Mouse (Mus musculus) B cell, adult 2 months (primary cell): ENCODE data around the gene Wfdc3.

Experiments used
- DNase-seq, 2 experiments: peaks; one replicate each; pipeline ENCODE4 v3.0.0; 2022

The Wfdc3 gene

DNA sequence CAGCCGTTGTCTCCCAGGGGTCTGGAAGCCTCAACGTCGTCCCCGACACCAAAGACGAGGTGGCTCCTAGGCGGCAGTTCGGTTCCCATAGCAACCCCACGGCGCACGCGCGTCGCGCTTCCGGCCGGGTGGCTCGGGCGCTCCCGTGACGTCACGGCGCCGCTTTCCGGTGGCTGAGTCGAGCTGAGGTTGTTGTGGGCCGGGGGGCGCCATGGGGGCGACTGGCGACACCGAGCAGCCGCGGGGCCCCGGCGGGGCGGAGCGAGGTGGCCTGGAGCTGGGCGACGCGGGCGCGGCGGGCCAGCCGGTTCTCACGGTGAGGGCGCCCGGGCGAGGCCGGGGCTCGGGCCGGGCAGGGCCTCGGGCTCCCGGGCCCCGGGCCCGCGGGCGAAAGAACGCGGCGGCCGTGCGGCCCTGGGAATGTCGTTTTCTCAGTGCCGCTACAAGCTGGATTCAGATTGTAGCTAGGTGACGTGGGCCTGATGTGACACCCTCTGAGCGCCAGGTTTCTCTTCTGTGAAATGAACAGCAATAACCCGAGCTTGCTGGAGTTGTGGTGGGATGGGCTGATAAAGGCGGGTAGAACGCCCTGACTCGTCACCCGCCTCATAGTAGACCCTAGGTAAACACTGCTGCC is at the start of gene Wfdc3, which contains the start of gene Dnttip1:
Gene Wfdc3 (minus strand): TSS at position 89 of the 637 bp plus-strand sequence.
Gene Dnttip1 (plus strand): TSS at position 141 of the 637 bp plus-strand sequence.
- DNase-seq, result peak; percentile 96 to 97

DNA sequence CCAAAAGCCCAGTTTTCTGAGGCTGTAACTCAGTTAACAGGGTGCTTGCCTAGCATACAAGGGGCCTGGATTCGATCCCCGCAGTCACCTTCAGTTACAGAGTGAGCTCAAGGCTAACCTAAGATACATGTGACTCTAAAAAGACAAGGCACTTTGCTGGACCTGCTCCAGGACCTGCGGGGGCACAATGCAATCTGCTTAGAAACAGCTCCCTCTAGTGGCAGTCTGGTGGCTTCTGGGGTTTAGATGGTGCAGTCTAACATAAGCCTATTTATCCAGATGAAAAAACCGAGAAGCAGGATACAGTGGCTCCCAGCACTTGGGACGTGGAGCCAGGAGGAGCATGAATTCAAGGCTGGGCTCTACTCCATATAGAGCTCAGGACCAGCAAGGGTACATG is 48.6 kb upstream of the Wfdc3 start:
- peak; percentile 79 to 82 for DNase-seq

DNA sequence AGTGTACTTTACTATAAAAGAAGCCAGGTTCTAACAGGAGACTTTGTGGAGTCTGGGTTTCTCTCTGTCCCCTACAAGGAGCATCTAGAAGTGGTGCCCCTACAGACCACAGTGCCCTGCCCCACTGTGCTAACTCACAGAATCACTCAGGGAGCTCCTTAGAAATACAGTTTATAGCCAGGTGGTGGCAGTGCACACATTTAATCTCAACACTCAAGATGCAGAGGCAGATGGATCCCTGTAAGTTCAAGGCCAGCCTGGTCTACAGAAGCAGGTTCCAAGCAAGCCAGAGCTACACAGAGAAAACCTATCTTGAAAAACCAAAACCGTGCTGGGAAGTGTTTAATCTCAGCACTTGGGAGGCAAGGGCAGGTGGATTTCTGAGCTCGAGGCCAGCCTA is 48.0 kb upstream of the Wfdc3 start:
- DNase-seq, result peak in 1 of 2 experiments; percentile 33

DNA sequence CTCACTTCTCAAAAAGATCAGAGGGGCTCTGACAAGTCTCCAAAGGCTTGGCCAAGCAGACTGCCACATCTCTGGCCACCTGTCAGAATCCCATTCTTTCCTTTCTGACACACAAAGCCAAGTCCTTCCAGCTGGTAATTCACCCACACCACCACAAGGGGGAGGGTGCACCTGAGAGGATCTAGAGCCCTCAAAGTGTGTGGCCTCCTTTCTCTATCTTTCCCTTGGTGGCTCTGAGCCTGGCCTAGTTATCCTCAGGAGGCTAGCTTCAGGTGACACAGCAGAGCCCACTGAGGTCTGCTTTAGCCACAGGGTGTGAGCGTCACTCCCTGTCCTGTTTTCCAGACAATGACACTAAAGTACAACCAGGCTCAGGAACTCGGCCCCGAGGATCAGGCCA is 47.5 kb upstream of the Wfdc3 start:
- peak; percentile 78 to 80 for DNase-seq

DNA sequence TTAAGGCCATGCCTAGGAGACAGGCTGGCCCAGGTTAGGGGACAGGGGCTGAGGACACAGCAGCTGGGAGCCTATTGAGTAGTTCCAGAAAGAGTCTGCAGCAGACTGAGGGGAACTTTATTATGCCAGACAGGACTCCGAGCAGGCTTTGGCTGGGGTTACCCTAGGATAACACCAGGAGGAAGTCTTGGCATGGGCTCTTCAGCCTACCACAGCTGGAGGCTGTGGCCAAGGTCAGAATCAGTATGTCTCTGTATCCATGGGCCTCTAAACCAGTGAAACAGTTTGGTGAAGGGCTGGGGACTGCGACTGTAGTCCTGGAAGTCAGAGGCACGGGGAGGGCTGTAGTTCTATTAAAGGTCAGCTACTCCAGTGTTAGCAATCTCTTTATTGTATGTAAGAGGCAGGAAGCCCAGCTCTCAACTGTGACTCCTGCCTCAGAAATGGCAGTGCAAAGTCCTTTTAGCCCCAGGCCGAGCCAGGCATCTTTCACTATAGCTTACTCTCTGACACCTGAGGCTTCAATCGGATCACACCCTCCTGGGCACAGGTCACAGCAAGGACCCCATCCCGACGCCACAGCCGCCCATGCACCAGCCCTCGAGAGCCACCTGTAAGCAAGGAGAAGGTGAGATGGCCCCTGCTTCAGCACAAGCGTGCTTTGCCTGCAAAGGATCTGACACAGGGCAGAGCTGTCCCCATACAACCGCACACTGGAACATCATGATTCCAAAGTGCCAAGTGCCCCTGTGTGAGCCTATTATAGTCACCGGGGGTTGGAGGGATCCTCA is 46.9 kb upstream of the Wfdc3 start:
- DNase-seq, result no peak

DNA sequence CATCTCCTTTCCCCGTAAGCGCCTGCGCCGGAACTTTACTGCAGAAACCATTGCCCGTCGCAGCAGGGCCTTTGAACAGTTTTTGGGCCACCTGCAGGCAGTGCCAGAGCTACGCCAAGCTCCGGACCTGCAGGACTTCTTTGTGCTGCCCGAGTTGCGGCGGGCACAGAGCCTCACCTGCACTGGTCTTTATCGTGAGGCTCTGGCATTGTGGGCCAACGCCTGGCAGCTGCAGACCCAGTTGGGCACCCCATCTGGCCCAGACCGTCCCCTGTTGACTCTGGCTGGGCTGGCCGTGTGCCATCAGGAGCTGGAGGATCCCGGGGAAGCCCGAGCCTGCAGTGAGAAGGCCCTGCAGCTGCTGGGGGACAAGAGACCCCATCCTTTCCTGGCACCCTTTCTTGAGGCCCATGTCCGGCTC is 46.1 kb upstream of the Wfdc3 start:
- DNase-seq, result no peak

DNA sequence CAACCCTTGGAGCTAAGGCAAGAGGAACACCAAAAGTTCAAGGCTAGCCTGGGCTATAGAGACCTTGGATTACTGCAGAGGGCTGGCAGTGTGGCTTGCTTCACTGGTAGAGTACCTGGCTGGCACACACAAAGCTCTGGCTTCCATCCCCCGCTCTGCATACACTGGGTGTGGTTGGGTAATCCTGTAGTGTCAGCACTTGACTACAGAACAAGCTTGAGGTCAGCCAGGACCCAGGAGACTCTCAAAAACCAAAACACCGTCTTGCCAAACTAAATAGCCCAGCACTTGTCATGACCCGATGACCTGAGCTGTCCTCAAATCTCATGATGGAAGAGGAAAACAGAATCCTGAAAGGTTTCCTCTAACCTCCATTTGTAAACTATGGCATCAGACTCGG is 44.7 kb upstream of the Wfdc3 start:
- no peak for DNase-seq

DNA sequence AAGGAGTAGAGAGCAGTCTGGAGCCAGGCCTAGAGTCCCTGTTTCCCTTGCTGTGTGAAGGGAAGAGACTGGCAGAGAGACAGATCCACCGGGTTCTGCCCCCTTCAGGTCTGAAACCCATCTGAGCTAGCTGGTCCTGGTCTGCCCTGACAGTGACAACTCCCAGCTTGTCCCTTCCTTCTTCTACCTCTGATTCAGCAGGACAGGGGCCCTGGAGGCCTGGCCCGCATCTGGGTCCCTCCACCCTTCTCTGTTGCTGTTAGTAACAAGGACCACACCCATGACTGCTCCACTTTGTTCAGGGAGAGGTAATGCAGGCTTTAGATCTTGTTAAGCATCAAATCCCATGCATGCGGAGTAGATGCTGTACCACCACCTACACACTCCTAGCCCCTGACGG is 42.7 kb upstream of the Wfdc3 start:
- DNase-seq, result no peak

DNA sequence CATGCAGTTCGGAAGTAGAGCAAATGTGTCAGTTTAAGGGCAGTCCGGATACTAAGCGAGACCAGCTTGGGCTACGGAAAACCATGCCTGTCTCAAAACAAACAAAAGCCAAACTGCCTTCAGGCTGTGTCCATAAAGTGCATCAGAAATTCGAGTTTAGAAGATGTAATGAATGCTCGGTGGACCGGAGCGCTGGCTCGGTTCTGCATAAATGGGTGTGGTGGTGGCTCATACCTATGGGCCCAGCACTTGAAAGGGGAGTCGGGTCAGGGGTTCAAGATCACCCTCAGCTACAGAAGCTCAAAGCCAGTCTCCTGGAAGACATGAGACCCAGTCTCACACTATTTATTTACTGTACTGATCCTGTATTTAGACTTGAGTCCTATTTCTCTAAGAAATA is 42.0 kb upstream of the Wfdc3 start:
- DNase-seq, result no peak

DNA sequence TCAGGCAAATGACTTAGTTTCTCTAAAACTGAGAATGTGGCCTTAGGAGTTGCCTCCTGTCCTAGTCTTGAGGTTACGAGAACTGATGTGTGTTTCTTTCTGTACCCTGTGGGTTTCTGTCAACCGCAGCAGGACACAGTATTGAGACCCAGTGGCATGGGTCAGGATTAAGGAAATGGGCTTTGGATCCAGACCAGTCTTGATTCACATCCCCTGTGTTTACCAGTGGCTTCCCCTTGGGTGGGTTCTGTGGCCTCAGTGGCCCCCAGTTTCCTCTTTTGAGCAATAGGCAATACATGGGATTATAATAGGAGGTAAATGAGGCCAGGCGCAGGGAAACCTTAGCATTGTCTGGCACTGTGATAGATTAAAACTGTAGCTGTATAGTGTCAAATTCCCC is 41.3 kb upstream of the Wfdc3 start:
- DNase-seq, result no peak

DNA sequence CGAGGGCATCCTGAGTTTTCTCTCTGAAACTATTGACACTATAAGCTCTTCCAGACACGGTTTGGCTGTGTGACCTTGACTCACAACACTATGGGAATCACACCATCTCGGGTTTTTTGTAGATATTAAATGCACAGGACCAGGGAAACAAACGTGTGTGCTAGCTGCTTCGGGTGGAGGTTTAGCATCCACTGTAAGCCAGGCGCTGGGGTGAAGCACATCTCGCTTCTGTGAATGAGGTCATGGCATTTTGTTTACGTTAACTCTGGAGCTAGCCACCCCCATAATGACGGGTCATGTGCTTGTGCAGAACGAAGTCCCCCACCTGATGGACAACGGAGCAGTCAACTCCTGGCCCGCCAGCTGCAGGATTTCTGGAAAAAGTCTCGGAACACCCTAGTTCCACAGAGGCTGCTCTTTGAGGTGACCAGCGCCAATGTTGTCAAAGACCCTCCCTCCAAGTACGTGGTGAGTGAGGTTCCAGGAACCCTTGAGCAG is 40.7 kb upstream of the Wfdc3 start:
- peak in 1 of 2 experiments; percentile 19 for DNase-seq

DNA sequence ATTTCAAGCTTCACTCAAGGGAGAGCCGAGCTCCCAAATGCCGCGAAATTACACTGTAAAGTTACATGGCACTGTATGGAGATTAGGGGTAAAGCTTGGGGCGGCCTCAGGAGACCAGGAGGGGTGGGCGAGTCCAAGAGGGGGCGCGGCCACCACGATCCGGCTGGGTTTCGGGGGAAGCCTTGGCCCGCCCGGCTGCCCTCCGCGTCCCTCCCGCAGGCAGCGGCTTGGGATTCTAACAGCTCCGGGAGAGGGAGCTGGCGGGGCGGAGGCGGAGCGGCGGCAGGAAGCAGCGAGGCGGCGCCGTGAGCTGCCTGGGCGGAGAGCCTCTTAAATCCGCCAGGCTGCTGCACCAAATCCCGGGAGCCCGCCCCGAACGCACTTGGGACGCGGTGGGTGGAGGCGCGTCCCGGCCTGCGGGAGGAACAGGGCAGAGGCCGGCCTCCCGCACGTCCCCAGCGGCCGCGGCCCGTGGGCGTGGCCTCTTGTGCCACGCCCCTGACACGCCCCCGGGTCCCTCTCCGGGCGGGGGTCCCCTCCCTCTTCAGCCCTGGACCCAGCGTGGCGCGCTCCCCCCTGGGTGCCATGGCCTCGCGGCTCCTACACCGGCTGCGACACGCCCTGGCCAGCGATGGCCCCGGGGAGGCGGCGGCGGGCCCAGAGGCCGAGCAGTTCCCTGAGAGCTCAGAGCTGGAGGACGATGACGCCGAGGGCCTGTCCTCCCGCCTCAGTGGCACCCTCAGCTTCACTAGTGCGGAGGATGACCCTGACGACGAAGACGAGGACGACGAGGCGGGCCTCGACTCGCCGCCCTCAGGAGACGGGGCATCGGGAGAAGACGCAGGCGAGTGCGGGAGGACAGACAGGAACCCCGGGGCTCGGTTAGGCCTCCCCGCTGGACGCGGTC is 40.0 kb upstream of the Wfdc3 start, which contains the start of gene Snx21:
Gene Snx21 (plus strand): TSS at position 343 of the 907 bp plus-strand sequence.
- DNase-seq, result peak; percentile 64 to 73

DNA sequence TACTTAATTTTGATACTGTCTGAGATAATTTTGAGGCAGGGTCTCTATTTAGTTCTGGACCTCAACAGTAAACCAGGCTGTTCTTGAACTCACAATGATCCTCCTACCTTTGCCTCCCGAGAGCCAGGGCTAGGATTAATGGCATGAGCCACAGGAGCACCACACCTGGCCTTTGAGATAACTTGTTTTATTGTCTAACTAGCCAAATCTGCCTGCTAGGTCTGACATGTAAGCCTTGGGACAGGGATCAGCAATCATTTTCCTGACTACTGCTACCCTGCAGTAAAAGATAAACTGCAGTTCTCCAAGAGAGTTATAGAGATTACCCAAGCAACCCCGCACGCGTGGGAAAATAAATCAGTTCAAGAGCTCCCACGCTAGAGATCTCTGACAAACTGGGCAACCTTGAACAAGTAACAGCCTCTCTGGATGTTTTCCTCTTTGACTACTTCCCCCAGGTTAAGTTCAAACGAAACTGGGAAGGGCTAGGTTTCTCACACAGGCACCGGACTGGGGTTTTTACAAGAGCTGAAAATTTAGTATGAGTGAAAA is 39.2 kb upstream of the Wfdc3 start:
- no peak for DNase-seq

DNA sequence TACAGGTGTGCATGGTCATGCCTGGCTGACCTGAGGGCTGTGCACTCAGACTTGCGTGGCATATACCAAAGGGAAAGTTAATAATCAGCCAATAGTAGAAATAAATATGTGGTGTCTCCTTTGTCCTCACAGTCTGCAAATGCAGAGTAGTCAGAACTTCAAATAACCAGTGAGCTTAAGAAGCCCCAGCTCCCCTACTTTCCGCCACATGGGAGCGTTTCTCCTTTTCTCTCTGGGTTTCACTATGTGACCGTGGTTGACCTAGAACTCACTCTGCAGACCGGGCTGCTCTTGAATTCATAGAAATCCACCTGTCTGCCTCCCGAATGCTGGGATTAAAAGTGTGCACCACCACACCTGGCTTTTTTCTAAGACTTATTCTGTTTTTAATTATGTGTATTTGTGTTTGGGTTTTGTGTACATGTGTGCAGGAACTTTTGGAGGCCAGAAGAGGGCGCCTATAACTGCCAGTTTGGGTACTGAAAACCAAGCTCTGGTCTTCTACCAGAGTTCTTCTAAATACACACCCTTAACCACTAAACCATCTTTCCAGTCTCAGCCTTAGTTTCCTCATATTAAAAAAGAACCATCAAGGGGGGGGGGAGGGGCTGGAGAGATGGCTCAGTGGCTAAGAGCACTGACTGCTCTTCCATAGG is 38.3 kb upstream of the Wfdc3 start:
- DNase-seq, result peak in 1 of 2 experiments; percentile 31

DNA sequence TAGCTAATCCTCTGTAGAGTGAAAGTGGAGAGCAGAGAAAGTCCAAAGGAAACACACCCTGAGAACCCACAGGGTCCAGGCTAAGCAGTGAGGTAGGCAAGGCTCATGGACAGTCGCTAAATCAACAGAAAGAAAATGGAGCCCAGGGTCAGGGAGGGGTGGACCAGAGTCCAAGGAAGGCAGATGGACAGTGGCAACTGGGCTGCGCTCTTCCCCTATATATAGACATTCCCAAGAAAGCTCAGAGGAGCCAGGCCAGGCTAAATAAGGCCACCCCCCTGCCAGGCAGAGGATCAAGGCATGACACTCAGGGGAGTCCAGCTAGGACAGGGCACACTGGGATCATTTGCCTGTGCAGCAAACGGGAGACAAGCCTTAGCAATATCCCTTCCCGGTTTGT is 36.1 kb upstream of the Wfdc3 start:
- DNase-seq, result no peak

DNA sequence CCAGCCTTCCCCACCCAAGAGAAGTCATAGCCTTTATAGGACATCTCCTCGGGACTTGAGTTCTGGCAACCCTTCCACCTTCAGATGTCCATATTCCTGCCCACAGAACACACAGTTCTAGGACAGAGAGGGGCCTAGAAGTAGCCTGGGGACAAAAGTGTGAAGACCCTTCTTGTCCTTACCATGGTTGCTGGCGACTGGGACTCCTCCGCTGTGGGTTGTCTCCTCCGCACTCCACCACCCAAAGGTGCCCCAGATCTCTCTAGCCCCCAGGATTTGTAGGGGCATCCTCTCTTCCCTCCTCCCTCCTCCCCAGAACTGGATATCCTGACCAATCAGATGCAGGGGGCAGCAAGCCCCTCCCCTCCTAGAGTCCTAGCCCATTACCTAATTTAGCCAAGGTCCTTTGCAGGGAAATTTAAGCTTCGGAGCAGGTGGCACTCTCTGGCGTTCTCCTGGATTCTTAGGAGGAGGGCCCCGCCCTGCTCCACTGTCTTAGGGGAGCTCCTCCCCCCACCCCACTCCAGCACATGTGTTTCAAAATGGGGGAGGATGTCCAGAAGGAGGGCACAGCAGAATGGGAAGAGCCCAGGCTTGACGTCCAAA is 33.9 kb upstream of the Wfdc3 start, which contains the start of gene Tnnc2:
Gene Tnnc2 (minus strand): TSS at position 487 of the 606 bp plus-strand sequence.
- no peak for DNase-seq

DNA sequence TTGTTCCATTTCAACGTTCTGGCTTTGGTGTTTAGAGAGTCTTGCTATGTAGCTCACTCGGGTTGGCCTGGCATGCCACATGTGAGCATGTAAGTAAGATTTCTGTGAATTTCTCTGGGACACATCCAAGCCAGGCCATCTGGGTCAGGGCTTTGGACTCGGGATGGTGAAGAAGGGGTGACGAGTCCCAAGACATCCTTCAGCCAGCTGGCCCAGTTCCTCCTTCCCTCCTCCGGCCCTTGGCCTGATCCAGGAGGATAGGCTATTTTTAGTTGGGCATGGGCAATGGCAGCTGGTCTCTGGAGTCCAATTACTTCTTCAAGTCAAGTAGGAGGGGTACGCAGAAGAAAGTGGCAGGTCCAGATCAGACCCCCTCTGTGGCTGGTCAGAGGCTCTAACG is 33.1 kb upstream of the Wfdc3 start:
- no peak for DNase-seq

DNA sequence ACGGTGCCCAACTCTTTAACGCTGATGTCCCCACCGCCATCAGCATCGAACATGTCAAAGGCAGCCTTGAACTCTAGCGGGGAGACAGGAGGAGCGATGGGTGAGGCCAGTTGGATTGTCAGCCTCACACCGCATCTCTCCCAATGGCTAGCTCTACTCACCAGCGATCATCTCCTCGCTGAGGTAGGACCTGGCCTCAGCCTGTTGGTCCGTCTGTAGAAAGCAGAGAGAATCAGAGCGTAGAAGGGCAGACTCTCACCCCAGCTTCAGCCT is 32.2 kb upstream of the Wfdc3 start:
- DNase-seq, result no peak

DNA sequence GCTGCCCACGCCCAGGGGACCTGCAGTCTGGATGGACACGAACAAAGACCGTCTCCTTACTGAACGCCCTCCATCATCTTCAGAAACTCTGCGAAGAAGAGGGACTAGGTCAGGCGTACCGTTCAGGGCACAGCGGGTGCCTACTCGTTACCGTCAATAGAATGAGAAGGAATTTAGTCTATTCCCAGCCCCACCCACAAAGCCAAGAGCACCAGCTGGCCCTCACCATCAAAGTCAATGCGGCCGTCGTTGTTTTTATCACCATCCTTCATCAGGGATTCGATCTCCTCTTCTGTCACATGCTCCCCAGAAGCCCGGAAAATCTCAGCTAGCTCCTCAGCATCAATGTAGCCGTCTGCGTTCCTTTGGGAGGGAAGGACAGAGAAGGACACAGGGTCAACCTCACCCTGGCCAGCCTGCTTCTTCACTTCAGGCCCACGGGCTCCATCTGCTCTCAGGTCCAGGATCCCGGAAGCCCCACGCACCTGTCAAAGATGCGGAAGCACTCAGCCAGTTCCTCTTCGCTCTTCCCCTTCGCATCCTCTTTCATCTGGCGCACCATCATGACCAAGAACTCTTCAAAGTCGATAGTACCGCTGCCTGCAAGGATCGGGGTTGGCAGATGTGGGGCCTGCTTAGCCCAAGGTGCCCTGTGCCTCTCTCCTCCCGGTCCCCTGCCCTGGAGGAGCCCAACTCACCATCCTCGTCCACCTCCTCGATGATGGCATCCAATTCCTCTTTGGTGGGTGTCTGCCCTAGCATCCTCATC is 31.7 kb upstream of the Wfdc3 start:
- DNase-seq, result no peak

DNA sequence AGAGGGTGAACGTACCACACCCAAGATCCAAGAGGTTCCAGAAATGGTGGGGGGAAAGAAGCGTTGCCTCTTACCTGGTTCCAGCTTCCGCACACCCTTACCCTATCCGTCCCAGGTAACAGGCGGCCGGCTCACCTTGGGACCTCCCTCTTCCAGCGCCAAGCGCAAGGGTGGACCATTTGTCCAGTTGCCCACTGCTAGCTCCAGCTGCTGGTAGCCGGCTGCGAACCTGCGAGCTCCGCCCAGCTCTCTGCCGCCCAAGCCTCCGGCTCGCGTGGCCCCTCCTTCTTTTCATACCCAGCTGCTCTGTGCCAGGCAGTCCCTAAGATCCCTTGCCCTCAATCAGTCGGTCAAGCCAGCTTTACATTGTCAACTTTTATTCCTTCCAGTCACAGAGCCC is 31.1 kb upstream of the Wfdc3 start:
- DNase-seq, result no peak

DNA sequence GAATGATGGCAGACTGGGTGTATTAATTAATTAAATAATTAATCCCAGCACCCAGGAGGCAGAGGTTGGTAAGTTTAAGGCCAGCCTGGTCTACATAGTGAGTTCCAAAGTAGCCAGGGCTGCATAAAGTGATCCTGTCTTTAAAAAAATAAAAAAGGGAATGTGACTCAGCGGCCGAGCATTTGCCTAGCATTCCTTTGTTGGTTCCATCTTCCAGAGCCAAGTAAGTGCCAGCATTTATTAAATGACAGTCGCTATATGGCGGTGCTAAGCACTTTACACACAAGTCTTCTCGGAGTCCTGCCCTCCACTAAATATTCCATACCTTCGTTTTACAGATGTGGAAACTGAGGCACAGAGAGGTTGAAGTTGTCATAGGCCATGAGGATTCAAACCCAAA is 30.4 kb upstream of the Wfdc3 start:
- no peak for DNase-seq
